Mouse (Mus musculus): Measurements from ENCODE around the gene Smarcd1.

DNA sequence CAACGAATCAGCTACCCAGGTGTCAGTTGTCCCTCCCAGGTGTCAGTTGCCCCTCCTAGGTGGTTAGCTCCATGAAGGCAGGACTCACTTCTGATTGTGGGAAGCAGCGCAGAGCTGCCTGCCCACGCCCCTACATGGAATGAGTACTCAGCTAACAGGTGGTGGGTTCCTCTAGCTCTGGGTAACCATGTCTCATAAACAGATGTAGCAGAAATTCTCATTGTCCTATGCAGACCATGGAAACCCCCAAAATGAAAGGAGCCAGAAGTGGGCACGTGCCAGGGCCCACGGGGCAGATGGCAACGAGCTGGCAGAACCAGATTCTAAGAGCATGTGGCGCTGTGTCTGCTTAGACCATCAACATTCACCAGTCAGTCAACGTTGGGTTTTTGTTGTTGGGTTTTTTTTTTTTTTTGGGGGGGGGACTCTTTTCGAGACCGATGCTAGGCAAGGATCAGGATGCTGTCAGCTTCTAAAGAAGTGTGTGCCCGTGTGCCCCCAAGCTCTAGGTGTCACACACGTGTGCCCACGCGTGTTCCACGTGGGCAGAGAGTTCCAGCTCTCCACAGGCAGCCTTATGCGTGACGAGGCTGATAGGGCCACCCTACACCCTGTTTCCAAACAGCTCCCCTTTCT lies 37.8 kb upstream of the Smarcd1 start:
- no peak for TF ChIP-seq CTCF (IDR thresholded peaks at IDR 0.05)
- no peak for TF ChIP-seq POLR2A (IDR thresholded peaks at IDR 0.05; ENCODE audit: insufficient read depth, low read depth, low read length)
